ENCODE assay signal across 8 mouse cellular contexts in genomic region chr13:12650877-12651176, GRCm38 (mm10).
DNase-seq lines count a peak whose midpoint lies in the region; ATAC-seq and TF ChIP-seq lines count a peak whose summit lies in the region.
"Not testable (repeated sequence)": the region's sequence is repeated elsewhere in the genome, so short reads cannot be mapped to it uniquely, and the experiment has no call there.

No protein-coding gene starts in this region.

- H3K4me2 ChIP-seq in forebrain, embryonic 12.5 days, result peak overlapping the region; percentile 49
- H3K4me2 ChIP-seq in heart, embryonic 15.5 days, result peak overlapping the region; percentile 65
- peak overlapping the region; percentile 51 for H3K4me2 ChIP-seq in kidney, postnatal 0 days (ENCODE audit: low read length)
- peak overlapping the region; percentile 53 for H3K4me2 ChIP-seq in midbrain, embryonic 15.5 days

- H3K79me3 ChIP-seq in C2C12 (ENCODE audit: low read depth), result not testable (repeated sequence)

- H3ac ChIP-seq in C2C12 (ENCODE audit: control insufficient read depth, insufficient read length, low read depth), result peak overlapping the region; percentile 62

- peak; percentile 80 for ATAC-seq in forebrain, embryonic 12.5 days (ENCODE audit: low FRiP score)
- ATAC-seq in heart, embryonic 15.5 days (replicated peaks; ENCODE audit: insufficient number of reproducible peaks, insufficient read depth, low FRiP score, low read depth), result peak; percentile 73
- ATAC-seq in kidney, postnatal 0 days (replicated peaks; ENCODE audit: low FRiP score, low read depth), result peak; percentile 80
- ATAC-seq in midbrain, embryonic 15.5 days (replicated peaks), result peak; percentile 86; the same call in 1 of the 2 replicates

- not testable (repeated sequence) for TF ChIP-seq CTCF in C2C12 (IDR thresholded peaks at IDR 0.05; ENCODE audit: control insufficient read depth, insufficient read depth, insufficient read length); brain, embryonic 14.5 days (IDR thresholded peaks at IDR 0.05; ENCODE audit: borderline replicate concordance, extremely low read depth, insufficient read depth, insufficient read length); kidney, postnatal 0 days (IDR thresholded peaks at IDR 0.05; ENCODE audit: low read depth)

- H3K27ac ChIP-seq in forebrain, embryonic 12.5 days; heart, embryonic 15.5 days; kidney, postnatal 0 days: not testable (repeated sequence)
- peak overlapping the region; percentile 60 for H3K27ac ChIP-seq in midbrain, embryonic 15.5 days

- H3K27me3 ChIP-seq in C2C12 (ENCODE audit: control insufficient read depth, insufficient read depth, insufficient read length); forebrain, embryonic 12.5 days; heart, embryonic 15.5 days; kidney, postnatal 0 days (ENCODE audit: insufficient read depth, low read length); midbrain, embryonic 15.5 days (replicated peaks): not testable (repeated sequence)

- H3K4me1 ChIP-seq in forebrain, embryonic 12.5 days; heart, embryonic 15.5 days (replicated peaks); kidney, postnatal 0 days (replicated peaks; ENCODE audit: insufficient read depth, low read length); midbrain, embryonic 15.5 days: not testable (repeated sequence)

- not testable (repeated sequence) for H3K4me3 ChIP-seq in C2C12 (ENCODE audit: insufficient read depth, poor library complexity, severe bottlenecking)
- H3K4me3 ChIP-seq in forebrain, embryonic 12.5 days (replicated peaks), result peak overlapping the region; percentile 45
- peak overlapping the region; percentile 54 for H3K4me3 ChIP-seq in heart, embryonic 15.5 days
- H3K4me3 ChIP-seq in kidney, postnatal 0 days (replicated peaks; ENCODE audit: low read depth, low read length), result peak overlapping the region; percentile 30
- H3K4me3 ChIP-seq in midbrain, embryonic 15.5 days, result peak overlapping the region; percentile 46

- not testable (repeated sequence) for H3K9me3 ChIP-seq in forebrain, embryonic 12.5 days; heart, embryonic 15.5 days (replicated peaks); kidney, postnatal 0 days (replicated peaks; ENCODE audit: low read length); midbrain, embryonic 15.5 days

- DNase-seq in brain, embryonic 14.5 days (ENCODE audit: low read depth), result peak; percentile 75
- DNase-seq in kidney, postnatal 0 days (ENCODE audit: low spot score), result peak; percentile 26
- peak; percentile 10 for DNase-seq in liver
- DNase-seq in spleen, postnatal 10 days (ENCODE audit: low spot score in 2 of 2), result peak; percentile 12 to 44

- peak overlapping the region; percentile 42 for H3K9ac ChIP-seq in forebrain, embryonic 12.5 days
- not testable (repeated sequence) for H3K9ac ChIP-seq in heart, embryonic 15.5 days; kidney, postnatal 0 days (ENCODE audit: low read depth, low read length)
- peak overlapping the region; percentile 32; the same call in 1 of the 2 replicates for H3K9ac ChIP-seq in midbrain, embryonic 15.5 days

- H3K36me3 ChIP-seq in C2C12 (ENCODE audit: control insufficient read depth, insufficient read depth); forebrain, embryonic 12.5 days (replicated peaks); heart, embryonic 15.5 days; kidney, postnatal 0 days (ENCODE audit: insufficient read depth, low read length); midbrain, embryonic 15.5 days (replicated peaks): not testable (repeated sequence)

- not testable (repeated sequence) for H3K79me2 ChIP-seq in C2C12 (ENCODE audit: control insufficient read depth, insufficient read depth)

- TF ChIP-seq POLR2A in brain, embryonic 14.5 days (IDR thresholded peaks at IDR 0.05; ENCODE audit: borderline replicate concordance, extremely low read depth, insufficient read depth, insufficient read length, poor library complexity, severe bottlenecking), result not testable (repeated sequence)

- under 1% methylated on average over 13 of the region's 13 CpGs for WGBS in forebrain, embryonic 12.5 days
- WGBS in heart, embryonic 15.5 days, result 1% methylated on average over 13 of the region's 13 CpGs
- WGBS in kidney, postnatal 0 days, result 4% methylated on average over 10 of the region's 13 CpGs
- WGBS in midbrain, embryonic 15.5 days, result 1% methylated on average over 13 of the region's 13 CpGs

Comparison
In these comparisons a context has a peak if more than half of its experiments do, and no peak if none do; other contexts are left out.
1. DNase-seq: peak in every context shown above with its lines; median percentile 75 in brain, embryonic 14.5 days; 28 in spleen, postnatal 10 days; 26 in kidney, postnatal 0 days; 10 in liver.